Mouse (Mus musculus) ES-E14 (cell line): ENCODE data around the gene Nlrc5.

Source experiments
- CHD2 ChIP-seq: IDR thresholded peaks from 2 replicates; pipeline ENCODE4 v1.6.1; 2014; ENCODE audit warnings: mild to moderate bottlenecking, low read depth, low read length, inconsistent platforms
- HCFC1 ChIP-seq: IDR thresholded peaks from 2 replicates; pipeline ENCODE4 v1.6.1; 2012; ENCODE audit warnings: low read length, inconsistent platforms, borderline replicate concordance; ENCODE audit not compliant: insufficient read depth
- MAFK ChIP-seq: IDR thresholded peaks from 2 replicates; pipeline ENCODE4 v1.6.1; 2014; ENCODE audit warnings: mild to moderate bottlenecking, low read depth, low read length, inconsistent platforms; ENCODE audit not compliant: insufficient read depth
- ZC3H11A ChIP-seq: IDR thresholded peaks from 2 replicates; pipeline ENCODE4 v1.6.1; 2012; ENCODE audit warnings: low read depth, mild to moderate bottlenecking, inconsistent platforms, low read length, borderline replicate concordance
- ZNF384 ChIP-seq: IDR thresholded peaks from 2 replicates; pipeline ENCODE4 v1.6.1; 2012; ENCODE audit warnings: low read depth, low read length, inconsistent platforms

- TF ChIP-seq ZNF384 (no peak), ZC3H11A (no peak), HCFC1 (no peak), CHD2 (no peak), MAFK (no peak)
Observed at GRCm38 (mm10) chr8:94540025-94540424, 105.9 kb downstream of the Nlrc5 start.
